Mouse (Mus musculus) v-Abl transformed pro-B cells (cell line): ENCODE data around the gene Tmem191c.

Experiments used
- in situ Hi-C, 2 experiments: fragments of 400-800 bp; cut with MboI; formaldehyde crosslinking; loops; one replicate each; pipeline ENCODE4 v1.15.1; 2025; ENCODE audit not compliant: unreplicated experiment in 2 of 2

Gene Tmem191c

GRCm38 (mm10) chr16:17261341-17261740 is 14.5 kb upstream of the Tmem191c start:
- in situ Hi-C loops, result no loop called here

GRCm38 (mm10) chr16:17266113-17266512 is 9.8 kb upstream of the Tmem191c start:
- in situ Hi-C loops, result no loop called here

DNA sequence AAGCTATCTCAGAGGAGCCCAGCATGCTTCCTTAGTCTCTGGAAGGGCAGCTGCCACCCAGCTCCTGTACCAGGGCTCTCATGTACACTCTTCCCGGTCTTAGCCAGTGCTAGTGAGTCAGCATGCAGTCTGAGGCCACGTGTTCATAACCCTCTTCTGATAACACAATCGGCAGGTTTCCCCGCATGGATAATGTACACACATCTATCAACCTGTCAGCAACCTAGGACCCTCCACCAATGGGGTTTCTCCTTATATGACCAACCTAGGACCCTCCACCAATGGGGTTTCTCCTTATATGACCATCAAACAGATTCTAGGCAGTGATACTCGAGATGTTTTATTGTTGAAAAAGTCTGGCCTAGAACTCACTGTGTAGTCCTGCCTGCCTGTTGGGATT is 7.9 kb upstream of the Tmem191c start:
- in situ Hi-C loops, result no loop called here

DNA sequence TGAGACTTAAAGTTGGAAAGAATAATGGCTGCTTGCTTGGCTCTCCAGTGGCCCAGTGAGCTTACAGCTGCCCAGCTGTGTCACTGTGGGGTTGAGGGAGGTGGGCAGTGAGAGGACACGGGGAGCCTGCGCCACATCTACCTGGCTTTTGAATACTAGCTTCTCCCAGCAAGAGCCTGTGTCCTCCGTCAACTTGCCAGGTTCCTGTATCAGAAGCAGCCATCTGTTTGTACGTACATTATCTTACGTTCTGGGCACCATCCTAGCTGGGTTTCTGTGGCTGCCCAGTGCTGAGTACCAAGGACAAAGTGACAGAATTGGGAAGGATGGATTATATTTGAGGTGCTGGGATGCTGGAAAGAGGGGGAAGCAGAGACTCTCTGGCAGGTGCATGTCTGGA is 6.0 kb upstream of the Tmem191c start:
- in situ Hi-C loops, result loop anchor here (5.0 to 10.0 kb wide), 2 partner anchors 63 to 345 kb away; partner anchors contain the start of gene Rimbp3 (in 1 of the 2)

GRCm38 (mm10) chr16:17271124-17271523 is 4.8 kb upstream of the Tmem191c start:
- in situ Hi-C loops, result loop anchor here (5.0 to 10.0 kb wide), 2 partner anchors 64 to 346 kb away; partner anchors contain the start of gene Rimbp3 (in 1 of the 2)

DNA sequence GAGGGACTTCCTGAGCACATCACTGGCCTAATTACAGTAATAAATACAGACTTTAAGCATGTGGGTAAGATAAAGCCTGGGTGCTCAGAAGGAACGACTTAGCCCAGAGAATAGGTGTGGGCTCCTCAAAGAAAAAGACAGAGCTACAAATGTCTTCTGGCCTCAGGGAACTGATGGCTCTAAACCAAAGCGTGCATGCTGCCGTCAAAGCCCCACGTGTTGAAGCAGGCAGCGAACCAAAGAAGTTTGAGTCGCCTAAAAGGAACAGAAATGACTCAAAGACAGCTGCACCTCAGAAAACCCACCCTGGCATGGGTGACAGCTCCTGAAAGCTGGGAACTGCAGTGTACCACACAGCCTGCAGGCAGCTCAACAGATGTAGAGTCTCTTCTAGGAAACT is 4.0 kb upstream of the Tmem191c start:
- in situ Hi-C loops, result loop anchor here (5.0 to 10.0 kb wide), 2 partner anchors 65 to 347 kb away; partner anchors contain the start of gene Rimbp3 (in 1 of the 2)

DNA sequence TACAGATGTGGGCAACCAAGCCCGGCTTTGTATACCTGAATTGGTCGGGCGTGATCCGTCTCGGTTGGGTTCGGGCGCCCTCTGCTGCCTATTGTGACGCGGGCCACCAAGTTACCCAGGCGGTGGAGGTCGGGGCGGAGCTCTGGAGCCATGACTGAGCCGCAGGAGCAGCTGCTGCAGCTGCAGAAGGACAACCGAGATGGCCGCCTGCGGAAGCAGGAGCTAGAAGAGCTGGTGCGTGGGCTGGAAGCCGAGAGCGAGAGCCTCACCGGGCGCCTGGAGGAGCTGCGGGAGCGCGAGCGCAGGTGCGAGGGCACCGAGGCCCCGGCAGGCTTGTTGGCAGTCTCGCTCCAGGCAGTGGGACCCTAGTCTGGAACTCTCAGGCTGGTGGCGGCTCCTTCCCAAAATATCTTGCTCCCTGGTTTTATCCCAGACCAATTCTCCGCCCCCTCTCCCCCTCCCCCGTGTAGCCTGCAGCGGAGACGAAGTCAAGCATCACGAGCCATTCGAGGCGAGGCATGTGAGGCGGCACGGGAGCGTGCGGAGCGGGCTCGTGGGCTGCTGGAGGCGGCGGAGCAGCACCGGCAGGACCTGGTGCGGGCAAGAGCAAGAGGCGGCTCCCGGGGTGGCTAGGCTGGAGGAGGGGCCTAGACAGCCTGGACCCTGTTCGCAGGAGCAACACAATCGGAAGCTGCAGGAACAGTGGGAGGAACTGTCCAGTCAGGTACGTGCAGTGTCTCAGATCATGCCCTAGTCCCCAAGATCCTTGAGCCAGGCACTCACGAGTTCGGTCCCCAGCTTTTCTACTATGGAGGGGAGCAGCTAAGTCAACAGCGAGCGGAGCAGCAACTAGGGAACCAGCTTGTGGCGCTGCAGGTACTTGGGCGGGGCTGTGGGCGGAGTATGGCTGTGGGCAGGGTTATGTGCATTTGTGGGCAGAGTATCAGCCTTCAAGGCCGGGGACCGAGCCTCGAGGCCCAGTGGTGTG is 581 bp downstream of the Tmem191c start:
- in situ Hi-C loops, result loop anchor here in 1 of 2 experiments (5.0 to 25.0 kb wide), 3 partner anchors 69 to 964 kb away; partner anchors contain the start of genes Rimbp3 and Yars2

- in situ Hi-C loops, result loop anchor here in 1 of 2 experiments (5.0 to 25.0 kb wide), 3 partner anchors 70 to 965 kb away; partner anchors contain the start of genes Rimbp3 and Yars2
Observed at GRCm38 (mm10) chr16:17277342-17278211, 1.7 kb downstream of the Tmem191c start.

DNA sequence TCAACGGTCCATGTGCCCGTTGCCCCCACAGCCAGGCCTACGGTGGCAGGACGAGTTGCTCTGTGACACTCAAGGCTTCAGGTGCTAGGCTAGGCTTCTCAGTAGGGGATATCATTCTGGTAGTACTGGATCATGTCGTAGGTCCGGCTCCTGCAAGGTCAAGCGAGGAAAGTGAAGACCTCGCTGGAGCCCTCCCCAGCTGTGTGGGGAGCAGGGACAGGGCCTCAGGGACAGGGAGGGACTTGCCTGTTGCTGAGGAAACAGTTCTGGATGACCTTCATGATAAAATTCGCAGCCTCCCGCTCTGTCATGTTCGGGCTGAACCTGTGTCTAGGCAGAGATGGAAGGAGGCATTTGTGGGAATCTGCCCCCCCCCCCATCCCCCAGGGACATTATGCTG is 4.6 kb downstream of the Tmem191c start:
- in situ Hi-C loops, result loop anchor here (5.0 to 25.0 kb wide), 2 partner anchors 148 to 968 kb away; partner anchors contain the start of genes Sdf2l1 (in 2 of the 2) and Yars2 (in 1 of the 2)

DNA sequence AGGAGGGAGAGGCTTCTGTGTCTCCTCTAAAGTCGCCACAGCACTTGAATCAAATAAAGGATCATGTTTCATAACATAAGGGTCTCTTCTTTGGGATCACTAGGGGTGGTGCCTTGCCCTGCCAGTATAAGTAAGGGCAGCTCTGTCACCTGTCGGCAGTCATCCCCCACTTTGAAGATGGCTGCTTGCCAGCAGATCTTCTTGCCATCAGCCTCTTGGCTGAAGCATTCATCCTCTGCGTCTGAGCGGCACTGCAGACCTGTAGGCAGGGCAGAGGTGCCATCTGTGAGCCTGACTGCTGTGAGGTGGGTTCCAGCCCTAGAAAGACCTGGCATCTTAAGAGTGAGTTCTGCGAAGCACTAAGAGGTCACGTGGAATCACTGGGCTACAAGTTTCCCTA is 7.3 kb downstream of the Tmem191c start:
- in situ Hi-C loops, result loop anchor here (5.0 to 25.0 kb wide), 2 partner anchors 151 to 971 kb away; partner anchors contain the start of genes Sdf2l1 (in 2 of the 2) and Yars2 (in 1 of the 2)

GRCm38 (mm10) chr16:17287103-17287502 is 11.2 kb downstream of the Tmem191c start:
- in situ Hi-C loops, result loop anchor here in 1 of 2 experiments (25.0 kb wide), 1 partner anchor 975 kb away; the partner anchor contains the start of gene Yars2

- in situ Hi-C loops, result loop anchor here in 1 of 2 experiments (25.0 kb wide), 1 partner anchor 979 kb away; the partner anchor contains the start of gene Yars2
Observed at GRCm38 (mm10) chr16:17291016-17291415, 15.1 kb downstream of the Tmem191c start.

DNA sequence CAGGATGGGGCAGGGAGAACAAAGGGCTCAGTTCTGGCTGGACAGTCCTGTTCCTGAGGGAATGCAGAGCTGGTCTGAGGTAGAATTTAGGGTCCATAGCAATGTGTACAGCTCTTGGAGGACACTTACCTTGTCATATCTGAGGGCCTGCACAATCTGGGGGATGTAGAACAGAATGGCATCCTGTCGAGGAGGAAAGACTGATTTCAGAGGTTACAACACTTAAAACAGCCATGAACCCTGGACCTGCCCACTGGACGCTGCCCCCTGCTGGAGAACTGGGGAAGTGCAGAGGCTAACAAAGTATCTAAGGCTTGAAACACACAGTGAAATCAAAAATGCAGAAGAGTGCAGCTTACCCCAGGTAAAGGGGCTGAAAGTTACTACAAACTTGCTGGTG is 16.9 kb downstream of the Tmem191c start:
- in situ Hi-C loops, result loop anchor here in 1 of 2 experiments (25.0 kb wide), 1 partner anchor 980 kb away; the partner anchor contains the start of gene Yars2

DNA sequence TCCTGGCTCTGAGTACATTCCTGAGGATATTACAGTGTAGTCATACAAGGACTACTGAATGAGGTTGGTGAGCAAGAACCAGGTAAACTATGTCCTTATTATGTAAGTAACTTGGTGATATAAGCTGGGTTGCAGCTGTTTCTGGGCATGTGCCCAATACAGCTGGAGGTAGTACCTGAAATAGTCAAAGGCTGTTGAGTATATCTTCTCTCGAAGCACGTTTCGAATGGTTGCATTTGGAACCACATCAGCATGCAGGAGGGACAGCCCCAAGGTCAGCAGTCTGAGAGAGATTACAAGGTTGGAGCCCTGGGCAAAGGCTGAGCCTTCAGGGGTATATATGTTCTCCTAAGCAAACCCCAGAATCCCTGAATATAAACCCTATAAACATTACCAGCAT is 24.9 kb downstream of the Tmem191c start:
- in situ Hi-C loops, result no loop called here

DNA sequence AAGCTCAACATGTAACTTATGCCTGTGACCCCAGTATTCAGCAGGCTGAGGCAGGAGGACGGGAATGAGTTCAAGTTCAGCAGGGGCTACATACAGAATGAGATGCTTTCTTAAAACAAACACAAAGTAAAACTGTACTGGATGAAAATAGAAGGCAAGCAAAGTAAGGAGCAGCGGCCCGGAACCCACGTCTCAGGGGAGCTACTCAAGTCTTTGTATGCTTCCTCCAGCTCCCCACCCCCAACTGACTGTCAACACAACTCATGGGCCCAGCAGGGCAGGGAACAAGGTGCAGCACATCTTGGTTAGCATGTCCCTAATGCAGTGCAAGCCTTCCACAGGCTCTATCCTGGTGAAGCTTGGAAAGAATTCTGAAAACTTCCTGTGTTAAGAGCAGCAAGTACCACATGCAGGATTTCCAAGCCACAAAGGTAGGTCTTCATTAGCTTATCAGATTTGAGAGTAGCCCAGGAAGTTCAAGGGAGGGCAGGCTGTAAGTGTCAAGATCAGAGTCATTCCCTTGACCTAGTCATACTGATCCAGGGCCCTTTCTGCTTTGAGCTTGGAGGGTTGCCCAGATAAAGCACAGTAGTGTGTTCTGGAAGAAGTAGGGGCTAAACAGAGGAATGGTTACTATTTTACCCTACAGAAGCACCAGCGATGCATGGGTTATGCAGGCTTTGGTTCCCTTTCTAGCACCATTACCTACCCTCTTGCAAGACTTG is 27.8 kb downstream of the Tmem191c start:
- in situ Hi-C loops, result no loop called here

DNA sequence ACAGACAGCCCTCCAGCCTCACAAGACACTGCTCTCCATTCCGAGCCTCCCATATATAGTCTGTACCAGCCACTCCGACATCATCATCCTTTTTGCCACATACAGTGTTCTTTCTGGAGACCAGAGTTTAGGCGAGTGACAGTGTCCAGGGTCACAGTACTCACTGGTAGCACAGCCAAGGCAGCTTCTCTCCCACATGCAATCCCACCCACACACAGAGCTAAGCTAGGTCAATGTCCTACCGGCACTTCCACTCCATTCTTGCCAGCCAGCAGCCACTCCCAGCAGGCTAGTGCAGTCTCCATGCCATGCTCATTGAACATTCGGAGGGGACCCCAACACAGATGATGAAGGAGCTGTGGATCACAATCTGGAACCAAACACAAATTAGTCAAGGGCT is 31.6 kb downstream of the Tmem191c start:
- in situ Hi-C loops, result no loop called here

DNA sequence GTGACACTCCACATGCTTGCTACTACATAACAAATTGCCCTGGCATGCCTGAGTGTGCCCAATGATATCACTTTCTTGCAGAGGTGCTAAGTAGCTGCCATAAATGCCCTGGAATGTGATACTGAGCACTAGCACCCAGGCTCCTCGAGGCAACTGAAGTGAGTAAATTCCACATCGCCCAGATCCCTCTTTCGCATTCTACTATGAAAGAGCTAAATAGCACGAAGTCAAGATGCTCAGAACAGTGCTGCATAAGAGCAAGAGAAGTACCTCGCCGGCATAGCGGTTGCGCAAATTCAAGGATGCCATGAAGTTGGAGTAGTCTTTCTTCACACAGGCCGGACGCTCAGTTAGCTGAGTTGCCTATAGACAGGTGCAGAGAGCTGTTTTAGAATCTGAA is 33.2 kb downstream of the Tmem191c start:
- in situ Hi-C loops, result no loop called here

GRCm38 (mm10) chr16:17312531-17312930 is 36.7 kb downstream of the Tmem191c start:
- in situ Hi-C loops, result no loop called here

DNA sequence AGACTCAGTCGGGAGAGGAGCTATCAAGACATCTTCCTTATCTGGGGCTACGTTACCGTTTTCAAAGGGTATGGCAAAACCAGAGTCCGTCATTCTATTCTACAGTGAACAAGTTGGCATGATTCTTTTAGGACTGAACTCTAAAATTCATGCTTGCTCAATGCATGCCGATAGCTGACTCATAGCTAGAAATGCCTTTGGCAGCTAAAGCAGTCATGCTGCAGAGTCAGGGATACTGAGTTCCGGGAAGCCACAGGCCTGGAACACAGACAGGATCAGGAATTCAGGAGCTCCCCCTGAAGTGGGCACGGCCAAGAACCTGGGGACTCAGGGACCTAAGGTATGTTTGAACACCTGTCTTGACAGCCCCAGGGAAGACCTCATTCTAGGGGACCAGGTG is 40.7 kb downstream of the Tmem191c start:
- in situ Hi-C loops, result no loop called here
